Mouse (Mus musculus): ENCODE data around the gene Sox2.
A peak's percentile ranks its signal among the peaks of the same experiment; 100 is the strongest.

Gene Sox2

DNA sequence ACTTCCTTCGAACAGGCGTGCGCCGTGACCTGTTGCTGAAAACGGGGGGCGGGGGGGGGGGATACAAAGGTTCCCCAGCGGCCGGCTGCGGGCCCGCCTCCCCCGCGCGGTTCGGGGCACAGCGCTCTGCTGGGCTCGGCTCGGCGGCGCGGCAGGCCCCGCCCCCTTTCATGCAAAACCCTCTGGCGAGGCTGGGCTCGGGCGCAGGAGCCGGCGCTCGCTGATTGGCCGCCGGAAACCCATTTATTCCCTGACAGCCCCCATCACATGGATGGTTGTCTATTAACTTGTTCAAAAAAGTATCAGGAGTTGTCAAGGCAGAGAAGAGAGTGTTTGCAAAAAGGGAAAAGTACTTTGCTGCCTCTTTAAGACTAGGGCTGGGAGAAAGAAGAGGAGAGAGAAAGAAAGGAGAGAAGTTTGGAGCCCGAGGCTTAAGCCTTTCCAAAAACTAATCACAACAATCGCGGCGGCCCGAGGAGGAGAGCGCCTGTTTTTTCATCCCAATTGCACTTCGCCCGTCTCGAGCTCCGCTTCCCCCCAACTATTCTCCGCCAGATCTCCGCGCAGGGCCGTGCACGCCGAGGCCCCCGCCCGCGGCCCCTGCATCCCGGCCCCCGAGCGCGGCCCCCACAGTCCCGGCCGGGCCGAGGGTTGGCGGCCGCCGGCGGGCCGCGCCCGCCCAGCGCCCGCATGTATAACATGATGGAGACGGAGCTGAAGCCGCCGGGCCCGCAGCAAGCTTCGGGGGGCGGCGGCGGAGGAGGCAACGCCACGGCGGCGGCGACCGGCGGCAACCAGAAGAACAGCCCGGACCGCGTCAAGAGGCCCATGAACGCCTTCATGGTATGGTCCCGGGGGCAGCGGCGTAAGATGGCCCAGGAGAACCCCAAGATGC lies at the start of gene Sox2:
TSS of gene Sox2 (plus strand) at position 680 of the 895 bp plus-strand sequence.
- peak; percentile 42 for DNase-seq

GRCm38 (mm10) chr3:34601116-34601515 lies 49.1 kb upstream of the Sox2 start:
- no peak for DNase-seq

DNA sequence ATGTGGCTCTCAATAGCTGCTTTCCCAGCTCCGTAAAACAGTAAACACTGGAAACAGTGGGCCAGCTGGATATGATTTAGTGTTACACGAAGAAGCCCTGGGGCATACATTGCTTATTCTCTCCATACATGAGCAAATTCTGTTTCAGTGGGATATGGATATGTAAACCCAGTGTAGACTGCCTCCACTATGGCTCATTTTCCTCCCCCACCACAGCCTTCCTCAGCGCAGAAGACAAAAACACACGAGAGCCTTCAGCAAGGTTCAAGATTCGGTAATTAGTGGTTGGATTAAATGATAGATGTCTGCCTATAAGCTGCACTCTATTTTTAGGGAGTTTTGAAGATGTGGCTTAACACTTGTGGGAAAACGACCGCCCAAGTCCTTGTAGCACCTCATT lies 36.1 kb upstream of the Sox2 start:
- DNase-seq, result no peak

DNA sequence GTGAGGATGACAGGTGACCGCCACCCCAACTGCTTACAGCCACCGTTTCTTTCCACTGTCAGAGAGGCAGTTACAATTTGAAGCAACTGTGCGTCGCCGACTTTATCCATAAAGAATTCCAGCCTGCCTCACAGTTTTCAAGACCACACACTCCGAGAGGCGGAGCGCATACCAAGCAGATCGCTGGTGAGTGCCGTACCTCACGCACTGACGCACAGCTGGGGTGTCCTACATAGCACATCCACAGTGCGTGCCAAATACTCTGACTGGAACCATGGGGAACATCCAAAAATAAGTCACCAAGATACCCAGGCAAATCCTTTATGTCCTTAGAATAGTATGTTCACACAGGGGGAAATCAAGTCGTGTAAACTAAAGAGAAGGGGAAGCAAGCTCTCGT lies 34.7 kb upstream of the Sox2 start:
- DNase-seq, result no peak

DNA sequence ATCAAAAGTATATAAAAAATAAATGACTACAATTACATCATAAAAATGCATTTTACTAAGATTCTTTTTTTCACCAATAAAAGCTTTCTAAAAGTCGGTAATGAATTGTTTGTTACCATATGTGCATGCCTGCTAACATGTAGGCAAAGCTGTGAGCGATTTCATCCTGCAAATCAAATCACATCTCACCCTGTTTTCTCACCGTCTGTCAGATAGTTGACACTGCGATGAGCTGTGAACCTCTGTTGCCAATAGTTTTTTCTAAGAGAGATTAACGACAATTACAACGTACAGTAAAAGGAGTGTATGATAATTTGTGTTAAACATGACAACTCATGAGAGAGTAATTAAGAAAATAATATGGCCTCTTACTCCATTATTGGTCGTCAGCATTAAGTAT lies 31.3 kb upstream of the Sox2 start:
- no peak for DNase-seq

DNA sequence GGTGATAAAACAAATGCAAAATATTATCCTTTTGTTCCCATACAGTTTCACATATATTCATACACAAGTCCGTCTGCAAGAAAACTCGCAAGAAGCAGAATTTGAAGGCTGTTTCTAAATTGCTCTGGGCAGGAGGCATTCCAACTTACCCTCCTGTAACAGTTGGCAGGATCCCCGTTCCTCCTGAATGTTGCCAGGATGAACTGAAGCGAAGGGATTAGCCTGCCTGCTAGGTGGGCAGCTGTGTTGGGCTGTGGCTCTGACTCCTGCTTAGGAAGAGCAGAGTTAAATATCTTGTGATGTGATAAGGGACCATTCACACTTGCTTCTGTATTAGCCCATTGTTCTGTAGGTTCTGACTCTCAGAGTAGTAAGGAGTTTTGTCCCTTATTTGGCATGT lies 30.1 kb upstream of the Sox2 start:
- DNase-seq, result no peak

- no peak for DNase-seq
These were observed 25.4 kb upstream of the Sox2 start for GRCm38 (mm10) chr3:34624721-34625270.

DNA sequence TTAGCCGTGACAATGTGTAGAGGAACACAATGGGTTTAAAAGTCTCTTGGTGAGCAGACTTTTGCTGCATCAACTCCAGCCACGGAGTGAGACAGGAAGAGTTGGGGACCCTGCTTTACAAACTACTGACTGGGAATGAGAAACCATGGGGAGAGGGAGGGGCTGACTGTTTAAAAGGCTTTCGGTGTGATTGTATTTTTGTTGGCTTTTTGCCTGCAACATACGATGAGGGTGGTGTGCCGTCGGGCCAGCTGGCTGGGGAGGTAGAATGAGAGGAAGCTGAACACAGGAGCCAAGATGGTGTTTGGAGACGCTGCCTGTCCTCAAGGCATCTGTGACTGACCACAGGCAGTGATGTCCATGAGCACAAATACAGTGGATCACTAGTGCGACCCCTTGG lies 23.7 kb upstream of the Sox2 start:
- DNase-seq, result no peak

DNA sequence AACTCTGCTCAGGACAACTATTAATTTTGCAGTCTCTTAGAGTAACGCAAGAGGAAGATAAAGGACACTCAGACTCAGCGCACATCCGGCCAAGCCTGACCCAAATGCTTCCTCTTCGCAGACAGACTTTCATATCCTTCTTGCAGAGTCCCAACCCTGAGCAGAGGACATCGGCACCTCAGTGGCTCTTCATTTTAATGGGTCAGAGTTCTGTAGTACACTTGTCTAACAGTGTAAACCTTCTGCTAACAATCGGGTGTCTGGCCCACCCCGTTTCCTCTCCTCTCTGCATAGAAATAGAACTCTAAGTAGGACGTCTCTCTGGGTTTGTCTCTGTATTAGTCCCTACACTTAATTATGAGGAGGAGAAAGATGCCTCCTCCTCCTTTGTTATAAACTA lies 20.2 kb upstream of the Sox2 start:
- no peak for DNase-seq

DNA sequence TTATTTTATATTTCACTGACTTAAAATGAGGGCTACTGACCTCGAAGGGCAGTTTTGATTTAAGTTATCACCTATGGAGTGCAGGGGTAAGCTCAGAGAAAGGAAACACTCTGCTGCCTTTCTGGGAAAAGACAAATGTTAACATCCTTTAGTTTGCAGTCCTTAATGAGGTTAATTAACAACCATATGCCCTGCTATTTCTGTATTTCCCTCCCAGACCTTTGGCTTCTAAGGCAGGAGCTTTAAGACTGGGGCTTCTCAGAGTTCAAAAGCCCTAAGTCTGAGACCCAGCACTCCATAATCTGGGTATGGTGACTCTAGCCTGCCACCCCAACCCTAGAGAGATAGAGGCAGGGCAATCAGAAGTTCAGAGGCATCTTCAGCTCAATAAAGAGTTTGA lies 19.5 kb upstream of the Sox2 start:
- DNase-seq, result no peak

DNA sequence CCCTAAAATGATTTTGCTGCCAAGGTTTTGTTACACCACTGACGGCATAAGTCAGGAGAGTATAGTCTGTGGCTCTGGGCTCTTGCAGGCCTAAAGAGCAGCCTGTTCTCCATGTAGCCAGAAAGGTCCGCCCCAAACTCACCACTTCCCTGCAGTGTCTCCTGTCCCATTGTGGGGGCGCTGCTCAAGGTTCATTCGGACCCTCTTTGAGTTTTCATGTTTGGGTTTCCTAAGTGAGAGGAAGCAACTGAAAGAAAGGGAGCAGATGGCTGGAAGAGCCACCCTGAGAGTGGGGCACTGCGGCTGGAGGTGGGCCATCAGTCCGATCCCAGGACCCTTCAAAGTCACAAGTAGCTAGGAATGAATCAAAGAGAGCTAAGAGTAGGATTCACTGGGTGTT lies 13.2 kb upstream of the Sox2 start:
- no peak for DNase-seq

- no peak for DNase-seq
These were observed 12.7 kb upstream of the Sox2 start for GRCm38 (mm10) chr3:34637481-34637880.

- DNase-seq, result no peak
These were observed 12.3 kb upstream of the Sox2 start for GRCm38 (mm10) chr3:34637926-34638325.

- DNase-seq, result no peak
These were observed 11.9 kb upstream of the Sox2 start for GRCm38 (mm10) chr3:34638344-34638743.

GRCm38 (mm10) chr3:34639031-34639872 lies 11.0 kb upstream of the Sox2 start:
- no peak for DNase-seq

GRCm38 (mm10) chr3:34639873-34640270 lies 10.3 kb upstream of the Sox2 start:
- DNase-seq, result no peak

DNA sequence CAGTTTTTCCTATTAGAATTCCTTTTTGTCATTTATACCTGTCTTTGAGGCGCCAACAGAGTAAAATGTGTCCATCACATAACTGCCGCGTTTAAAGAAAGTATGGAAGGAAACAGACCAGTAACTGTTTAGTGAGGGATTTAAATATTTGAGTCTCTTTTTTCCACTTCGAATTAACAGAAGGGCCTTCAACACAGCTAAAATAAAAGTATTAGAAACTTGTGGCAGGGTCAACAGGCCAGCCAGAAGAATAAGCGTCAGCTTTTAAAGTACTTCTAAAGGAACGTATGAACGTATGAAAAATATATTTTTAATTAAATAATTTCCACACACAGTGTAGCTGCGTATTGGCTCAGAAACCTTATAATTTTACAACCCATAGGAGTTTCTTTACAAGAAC lies 9.9 kb upstream of the Sox2 start:
- no peak for DNase-seq

DNA sequence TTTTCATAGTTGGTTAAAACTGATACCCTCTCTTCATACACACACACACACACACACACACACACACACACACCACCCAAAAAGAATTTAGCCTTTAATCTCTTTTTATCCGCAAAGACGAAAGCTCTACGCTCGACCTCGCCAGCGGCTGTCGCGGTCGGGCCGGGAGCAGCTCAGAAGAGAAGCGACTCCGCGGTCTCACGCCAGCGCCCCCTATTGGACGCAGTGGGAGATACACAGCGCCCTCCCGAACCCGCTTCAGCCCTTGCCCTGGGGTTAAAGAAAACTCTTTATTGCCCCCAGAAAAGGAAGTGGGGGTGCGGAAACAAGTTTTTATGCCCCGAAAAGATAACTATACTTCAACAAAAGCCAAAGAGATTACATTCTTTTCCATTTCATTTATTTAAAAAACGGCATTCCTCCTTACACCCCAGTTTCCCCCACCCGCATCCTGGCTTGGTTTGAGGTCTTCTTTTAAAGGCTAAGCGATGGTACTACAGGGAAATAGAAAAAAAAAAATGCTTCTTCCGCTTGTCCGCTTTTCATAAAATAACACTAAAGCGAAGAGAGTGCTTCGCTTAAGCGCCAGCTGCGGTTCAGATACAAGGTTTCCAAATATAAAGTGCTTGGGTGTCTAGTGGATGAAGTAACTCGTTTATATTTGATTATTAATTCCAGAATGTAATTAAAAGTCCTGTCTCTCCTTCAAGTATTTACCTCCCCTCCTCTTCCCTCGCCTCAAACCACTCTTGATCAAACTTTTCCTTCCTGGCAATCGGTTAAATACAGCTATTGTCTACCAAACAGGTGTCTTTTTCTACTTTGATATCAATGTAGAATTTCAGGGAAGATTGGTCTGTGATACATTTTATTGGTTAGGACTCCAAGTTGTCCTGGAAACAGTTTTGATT lies 9.3 kb upstream of the Sox2 start:
- no peak for DNase-seq

DNA sequence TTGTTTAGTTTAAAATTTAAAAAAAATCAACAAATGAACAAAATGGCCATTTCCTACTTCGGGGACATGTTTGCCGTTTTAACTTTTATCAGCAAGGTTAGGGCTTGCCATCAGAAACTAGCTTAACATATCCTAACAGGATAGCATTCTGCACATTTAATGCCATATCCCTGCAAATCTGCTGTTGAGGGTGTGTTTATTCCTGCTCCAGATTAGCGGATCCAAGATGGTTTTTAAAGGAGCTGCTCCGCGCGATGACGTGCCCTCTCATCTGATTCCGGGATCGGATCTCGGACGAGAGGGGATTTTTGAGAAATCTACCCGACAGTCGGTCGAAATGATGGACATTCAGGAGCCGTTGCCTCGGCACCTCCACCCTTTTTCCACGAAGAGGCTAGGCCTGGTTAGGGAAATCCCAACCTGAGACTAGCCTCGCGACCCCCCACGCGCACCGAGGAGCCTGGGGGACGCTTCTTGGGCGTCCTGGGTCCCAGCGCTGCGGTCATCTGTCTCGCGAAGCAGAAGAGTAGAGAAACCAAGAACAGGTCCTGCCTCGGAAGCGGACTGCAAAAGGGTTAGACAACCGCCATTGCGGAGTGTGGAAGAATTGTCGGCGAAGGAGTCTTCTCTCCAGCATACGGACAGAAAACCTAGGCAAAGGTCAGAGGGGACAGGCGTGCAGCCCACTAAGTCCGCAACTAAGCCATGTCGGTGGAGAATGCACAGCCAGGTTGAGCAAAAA lies 8.3 kb upstream of the Sox2 start:
- no peak for DNase-seq

GRCm38 (mm10) chr3:34642498-34642941 lies 7.7 kb upstream of the Sox2 start:
- DNase-seq, result peak; percentile 45

GRCm38 (mm10) chr3:34643067-34643466 lies 7.1 kb upstream of the Sox2 start:
- no peak for DNase-seq

Measured in cerebellum, adult 9-11 months (tissue).